Mouse (Mus musculus) Muller cell, postnatal 12 days (primary cell): ENCODE results near the gene Zfp28.

Source experiments
- DNase-seq: peaks from one replicate; pipeline ENCODE4 v3.0.0-alpha.2; 2015; ENCODE audit errors: inconsistent ontology term

The Zfp28 gene

DNA sequence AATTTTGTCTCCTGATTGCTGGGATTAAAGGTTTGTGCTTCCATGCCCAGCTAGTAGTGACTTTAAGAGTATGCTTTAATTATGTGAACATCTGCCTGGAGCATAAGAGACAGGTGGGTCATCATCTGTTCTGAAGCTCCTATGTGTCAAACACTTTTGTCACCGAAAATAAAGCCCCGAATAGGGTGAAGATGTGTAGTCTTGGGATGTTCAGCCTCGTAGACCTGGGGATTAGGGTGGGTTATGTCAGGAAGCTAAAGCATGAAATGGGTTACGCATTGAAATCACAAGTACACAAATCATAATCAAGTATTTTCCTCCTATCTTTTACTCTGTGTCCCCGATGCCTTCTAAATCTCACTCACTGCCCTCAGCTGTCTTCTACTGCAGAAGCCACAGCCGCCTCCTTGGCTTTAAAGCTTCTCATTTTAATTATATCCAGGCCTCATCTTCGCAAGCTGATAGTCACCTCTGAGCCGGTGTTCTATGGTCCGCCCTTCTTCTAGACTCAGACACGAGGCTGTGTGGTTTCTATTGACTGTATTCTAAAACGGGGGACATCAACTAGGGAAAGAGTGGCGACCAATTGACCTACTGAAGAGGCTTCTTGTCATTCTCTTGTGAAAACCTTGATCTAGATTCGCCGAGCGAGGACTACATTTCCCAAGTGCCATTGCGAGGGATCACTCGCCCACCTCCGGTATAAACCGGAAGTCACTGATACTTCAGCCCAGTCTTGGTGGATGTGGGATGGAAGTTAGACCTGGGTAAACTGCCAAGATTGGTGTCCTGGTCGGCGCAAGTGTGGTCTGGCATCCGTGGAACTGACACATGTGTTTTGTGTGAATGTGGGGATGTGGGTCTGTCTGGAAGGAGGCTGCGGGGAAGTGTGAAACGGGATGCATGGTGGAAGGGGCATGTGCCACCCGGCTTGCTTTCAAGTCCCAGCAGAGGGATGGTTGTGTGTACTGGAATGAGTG lies 15.2 kb downstream of the Zfp28 start, which contains the start of gene Smim17:
Smim17 (plus strand) TSS at position 720 of the 980 bp plus-strand sequence.
- DNase-seq = peak; percentile 39

- DNase-seq = peak; percentile 82
Observed at GRCm38 (mm10) chr7:6410043-6410442, 26.9 kb downstream of the Zfp28 start, which contains the start of gene Gm20715. Gene Gm20715 (plus strand): TSS chr7:6410277.

GRCm38 (mm10) chr7:6414626-6415441 lies 31.7 kb downstream of the Zfp28 start:
- no peak for DNase-seq

DNA sequence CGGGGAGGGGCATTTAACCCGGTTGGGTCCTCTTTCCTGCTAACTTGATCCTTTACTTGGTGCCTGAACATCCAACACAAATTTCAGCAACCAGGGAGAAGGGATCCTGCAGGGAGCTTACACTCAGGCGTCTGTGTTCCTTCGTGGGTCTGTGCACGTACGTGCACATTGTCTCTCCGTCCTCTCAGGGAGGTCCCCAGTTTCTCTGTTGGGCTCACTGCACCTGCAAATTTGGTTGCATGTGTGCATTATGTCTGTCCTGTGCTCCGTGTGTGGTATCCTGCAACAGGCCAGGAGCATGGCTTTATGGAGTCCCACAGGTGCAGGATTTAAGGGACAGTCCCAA lies 32.3 kb downstream of the Zfp28 start:
- no peak for DNase-seq

DNA sequence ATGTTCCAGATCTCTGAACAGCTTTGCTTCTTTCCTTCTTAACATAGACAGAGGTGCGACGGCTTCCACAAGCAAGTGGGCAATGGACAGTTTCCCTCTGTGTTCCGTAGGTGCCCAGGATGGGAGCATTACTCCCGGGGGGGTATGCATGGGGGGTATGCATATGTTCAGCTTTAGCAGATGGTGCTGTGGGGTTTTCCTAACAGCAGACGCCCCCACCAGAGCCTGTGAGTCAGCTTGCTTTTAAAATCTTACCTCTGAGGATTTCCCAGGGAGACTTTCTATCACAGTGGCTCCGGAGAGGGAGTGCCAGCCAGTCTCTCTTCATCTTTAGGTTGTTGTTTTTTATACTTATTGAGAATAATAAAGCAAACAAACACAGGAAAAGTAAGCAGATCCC lies 36.8 kb downstream of the Zfp28 start:
- DNase-seq = no peak

DNA sequence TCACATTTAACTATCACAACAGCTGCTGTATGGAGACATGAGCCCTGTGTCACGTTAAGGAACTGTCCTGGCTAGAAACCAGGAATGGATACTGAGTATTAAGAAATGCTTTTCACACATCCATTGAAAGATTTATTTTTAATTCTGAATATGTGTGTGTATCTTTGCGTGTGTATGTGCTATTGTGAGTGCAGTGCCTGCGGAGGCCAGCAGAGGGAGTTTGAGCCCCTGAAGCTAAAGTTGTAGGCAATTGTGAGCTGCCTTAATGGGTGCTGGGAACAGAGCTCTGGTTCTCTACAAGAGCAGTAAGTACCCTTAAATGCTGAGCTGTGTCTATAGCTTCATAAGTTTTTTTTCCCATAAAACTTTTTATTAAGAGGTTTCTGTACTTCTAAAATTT lies 46.3 kb downstream of the Zfp28 start:
- DNase-seq = no peak

- DNase-seq = peak; percentile 32
Observed at GRCm38 (mm10) chr7:6430342-6430741, 47.2 kb downstream of the Zfp28 start.

- DNase-seq = no peak
Observed at GRCm38 (mm10) chr7:6438388-6438787, 55.3 kb downstream of the Zfp28 start, which contains the start of gene Olfr1344. Gene Olfr1344 (plus strand): TSS chr7:6438688.

DNA sequence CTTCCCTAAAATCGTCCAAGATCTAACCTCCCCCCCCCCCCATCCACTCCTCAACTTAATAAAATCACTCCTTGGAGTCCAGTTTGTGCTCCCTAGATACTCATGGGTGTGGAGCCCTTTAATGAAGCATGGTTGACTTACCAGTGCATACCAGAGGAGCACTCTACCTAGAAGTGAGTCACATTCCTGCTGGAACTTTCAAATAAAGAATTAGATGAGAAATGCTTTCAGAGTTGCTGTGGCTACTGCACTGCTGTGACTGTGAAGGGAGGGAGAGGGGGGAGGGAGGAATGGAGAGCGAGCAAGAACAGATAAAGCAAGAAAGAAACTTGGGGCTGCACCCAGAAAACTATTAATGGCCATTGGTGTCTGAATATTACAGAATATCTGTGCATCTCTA lies 58.1 kb downstream of the Zfp28 start:
- peak; percentile 61 for DNase-seq
